Mouse (Mus musculus) heart, embryonic 11.5 days (tissue): ENCODE data around the gene Rgl1. TPM values are rescaled to one million over a fixed set of nuclear protein-coding genes. Genes with fewer than 3 reads are reported as not detected.
A peak's percentile ranks its signal among the peaks of the same experiment; 100 is the strongest.

ENCODE experiments used
- ATAC-seq: fragments of 200-750 bp; cut with Nextera tagmentation; replicated peaks from 2 replicates; pipeline ENCODE4 v1.8.0; 2017; ENCODE audit warnings: moderate library complexity; ENCODE audit not compliant: insufficient number of reproducible peaks, low FRiP score, low TSS enrichment
- H3K27ac ChIP-seq: fragments of 300-500 bp; sonication (generic); 2 replicates; pipeline ENCODE4 v1.5.1; 2014; ENCODE audit warnings: mild to moderate bottlenecking, low read depth, low read length
- H3K27me3 ChIP-seq: fragments of 300-500 bp; sonication (generic); 2 replicates; pipeline ENCODE4 v1.6.1; 2014; ENCODE audit warnings: mild to moderate bottlenecking, low read length, mixed read lengths; ENCODE audit not compliant: control insufficient read depth, insufficient read depth
- H3K36me3 ChIP-seq: fragments of 300-500 bp; sonication (generic); 2 replicates; pipeline ENCODE4 v1.6.1; 2014; ENCODE audit warnings: mild to moderate bottlenecking, low read length, moderate library complexity, mixed read lengths; ENCODE audit not compliant: control insufficient read depth, insufficient read depth
- H3K4me1 ChIP-seq: fragments of 300-500 bp; sonication (generic); 2 replicates; pipeline ENCODE4 v1.6.1; 2014; ENCODE audit warnings: low read length; ENCODE audit not compliant: control insufficient read depth, insufficient read depth
- H3K4me2 ChIP-seq: fragments of 300-500 bp; sonication (generic); 2 replicates; pipeline ENCODE4 v1.6.1; 2014; ENCODE audit warnings: mild to moderate bottlenecking, moderate library complexity
- H3K4me3 ChIP-seq: fragments of 300-500 bp; sonication (generic); 2 replicates; pipeline ENCODE4 v1.5.1; 2014; ENCODE audit warnings: low read depth, low read length
- H3K9ac ChIP-seq: fragments of 300-500 bp; sonication (generic); 2 replicates; pipeline ENCODE4 v1.6.1; 2014; ENCODE audit warnings: mild to moderate bottlenecking, low read depth, low read length, moderate library complexity
- H3K9me3 ChIP-seq: fragments of 300-500 bp; sonication (generic); replicated peaks from 2 replicates; pipeline ENCODE4 v1.6.1; 2016; ENCODE audit warnings: low read length; ENCODE audit not compliant: control insufficient read depth
- WGBS: fragments of 180-500 bp; shearing (Covaris S2); extraction: QIAGEN DNeasy Blood & Tissue Kit; methylation state at CpG from one replicate; pipeline ENCODE4 v1.1.7; 2014; ENCODE audit not compliant: insufficient replicate concordance; 5-methylcytosine and 5-hydroxymethylcytosine counted together
- polyA plus RNA-seq: library from polyadenylated mRNA; unstranded; fragments of >200 nt; fragmentation: Nextera tagmentation; extraction: Ambion mirVana; gene quantifications from 2 replicates; pipeline ENCODE4 v1.2.1, GENCODE M21; 2014

Gene Rgl1
- polyA plus RNA-seq, 1 experiment from 2014 or later: 61.0 TPM

- H3K36me3 ChIP-seq: peaks cover 11% of the 10 kb centered on the region; the same call in 1 of the 2 replicates
- no peak overlapping the region for H3K4me3 ChIP-seq
- H3K27ac ChIP-seq: peak overlapping the region; percentile 52
These were observed 234.7 kb downstream of the Rgl1 start for GRCm38 (mm10) chr1:152531498-152531897.

GRCm38 (mm10) chr1:152528778-152529177, 237.4 kb downstream of the Rgl1 start:
- H3K4me2 ChIP-seq: no peak overlapping the region
- H3K4me3 ChIP-seq: no peak overlapping the region
- H3K9me3 ChIP-seq: no peaks in the 10 kb centered on the region
- H3K36me3 ChIP-seq: peaks cover 8% of the 10 kb centered on the region; the same call in 1 of the 2 replicates
- H3K27ac ChIP-seq: no peak overlapping the region
- 84% methylated on average over 3 of the region's 3 CpGs for WGBS
- no peaks in the 10 kb centered on the region for H3K27me3 ChIP-seq
- H3K9ac ChIP-seq: no peak overlapping the region
- peaks cover 63% of the 10 kb centered on the region for H3K4me1 ChIP-seq
- no peak for ATAC-seq

More at GRCm38 (mm10) chr1:152531498-152531897, 234.7 kb downstream of the Rgl1 start:
- H3K9ac ChIP-seq: 0 out of 2 replicates have a peak overlapping the region, but pooled peaks have one; percentile 1
- no peaks in the 10 kb centered on the region for H3K9me3 ChIP-seq
- ATAC-seq: no peak
- 19% methylated on average over 15 of the region's 15 CpGs for WGBS
- H3K27me3 ChIP-seq: no peaks in the 10 kb centered on the region
- peaks cover 50% of the 10 kb centered on the region for H3K4me1 ChIP-seq
- 0 out of 2 replicates have a peak overlapping the region, but pooled peaks have one; percentile 25 for H3K4me2 ChIP-seq

GRCm38 (mm10) chr1:152528214-152528613, 237.9 kb downstream of the Rgl1 start:
- peaks cover 8% of the 10 kb centered on the region; the same call in 1 of the 2 replicates for H3K36me3 ChIP-seq
- H3K27ac ChIP-seq: peak overlapping the region; percentile 41

DNA sequence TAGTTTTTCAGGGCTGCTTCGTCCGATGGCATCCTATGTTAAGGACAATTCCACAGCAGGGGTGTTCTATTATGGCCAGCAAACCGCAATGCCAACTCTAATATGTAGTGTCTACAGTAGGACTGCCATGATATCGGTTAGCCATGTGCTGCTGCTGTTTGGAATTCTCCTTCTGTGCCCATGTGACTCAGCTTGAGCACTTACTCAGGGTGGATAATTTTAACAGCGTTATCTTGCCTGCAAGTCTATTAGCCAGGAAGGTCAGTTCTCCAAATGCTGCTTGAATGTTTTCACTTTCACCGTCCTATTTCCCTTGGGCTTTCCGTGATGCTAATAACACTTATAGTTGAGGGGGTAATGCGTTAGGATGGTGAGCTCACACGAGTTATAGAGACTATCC, 240.0 kb downstream of the Rgl1 start:
- Histone ChIP-seq H3K4me1 (peaks cover 50% of the 10 kb centered on the region), H3K36me3 (peaks cover 15% of the 10 kb centered on the region; the same call in 1 of the 2 replicates), H3K4me2 (peak overlapping the region; percentile 35; the same call in 1 of the 2 replicates), H3K9me3 (no peaks in the 10 kb centered on the region), H3K4me3 (no peak overlapping the region), H3K27me3 (no peaks in the 10 kb centered on the region), H3K27ac (peak overlapping the region; percentile 90), H3K9ac (peak overlapping the region; percentile 43; the same call in 1 of the 2 replicates)
- WGBS: 40% methylated on average over 9 of the region's 9 CpGs
- ATAC-seq: no peak

More at GRCm38 (mm10) chr1:152528214-152528613, 237.9 kb downstream of the Rgl1 start:
- H3K9ac ChIP-seq: no peak overlapping the region
- peaks cover 65% of the 10 kb centered on the region for H3K4me1 ChIP-seq
- no peaks in the 10 kb centered on the region for H3K9me3 ChIP-seq
- H3K27me3 ChIP-seq: no peaks in the 10 kb centered on the region
- WGBS: 45% methylated on average over 6 of the region's 6 CpGs
- ATAC-seq: no peak
- H3K4me3 ChIP-seq: no peak overlapping the region
- H3K4me2 ChIP-seq: no peak overlapping the region

DNA sequence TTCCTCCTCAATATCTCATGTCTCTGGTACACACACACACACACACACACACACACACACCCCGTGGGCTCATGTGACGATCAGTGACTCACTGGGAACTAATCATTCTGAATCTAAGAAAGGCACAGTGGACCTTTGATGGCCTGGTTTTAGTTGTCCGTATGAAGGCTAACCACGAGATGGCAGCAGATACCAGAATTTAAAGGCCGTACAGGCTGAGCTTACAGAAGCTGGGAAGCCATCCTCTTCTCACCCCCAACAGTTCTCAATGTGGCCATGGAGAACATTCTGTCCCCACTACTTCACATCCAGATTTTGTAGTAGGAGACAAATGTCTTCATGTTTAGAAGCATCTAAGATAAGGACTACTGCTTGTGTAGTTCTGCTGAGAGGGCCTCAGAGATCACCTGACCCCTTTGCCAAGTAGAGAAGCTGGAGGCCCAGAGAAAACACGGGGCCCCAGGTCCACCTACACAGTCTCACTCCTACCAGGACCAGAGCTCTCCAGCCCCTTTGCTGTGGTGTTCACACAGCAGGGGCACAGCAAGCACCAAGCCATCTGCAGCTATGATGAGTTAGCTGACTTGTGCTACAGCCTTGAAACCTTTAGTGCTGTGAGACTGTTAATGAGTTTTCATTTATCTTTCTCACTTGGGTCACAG, 241.0 kb downstream of the Rgl1 start:
- Histone ChIP-seq H3K4me3 (no peak overlapping the region), H3K4me1 (peaks cover 45% of the 10 kb centered on the region), H3K36me3 (peaks cover 17% of the 10 kb centered on the region), H3K4me2 (no peak overlapping the region), H3K9ac (peak overlapping the region; percentile 47; the same call in 1 of the 2 replicates), H3K27me3 (no peaks in the 10 kb centered on the region), H3K27ac (peak overlapping the region; percentile 81), H3K9me3 (no peaks in the 10 kb centered on the region)
- ATAC-seq: no peak
- 10% methylated on average over 6 of the region's 6 CpGs for WGBS

- Histone ChIP-seq H3K4me3 (no peak overlapping the region), H3K9me3 (no peaks in the 10 kb centered on the region), H3K27ac (no peak overlapping the region), H3K4me2 (no peak overlapping the region), H3K27me3 (no peaks in the 10 kb centered on the region), H3K4me1 (peaks cover 45% of the 10 kb centered on the region), H3K9ac (no peak overlapping the region), H3K36me3 (peaks cover 21% of the 10 kb centered on the region)
- WGBS: 73% methylated on average over 22 of the region's 22 CpGs
- ATAC-seq: no peak
These were observed 241.9 kb downstream of the Rgl1 start for GRCm38 (mm10) chr1:152524098-152524892.

GRCm38 (mm10) chr1:152523292-152523691, 242.9 kb downstream of the Rgl1 start:
- H3K27me3 ChIP-seq: no peaks in the 10 kb centered on the region
- H3K27ac ChIP-seq: no peak overlapping the region
- H3K4me1 ChIP-seq: peaks cover 44% of the 10 kb centered on the region
- H3K9ac ChIP-seq: no peak overlapping the region
- ATAC-seq: no peak
- H3K4me3 ChIP-seq: no peak overlapping the region
- peaks cover 24% of the 10 kb centered on the region for H3K36me3 ChIP-seq
- 20% methylated on average over 11 of the region's 11 CpGs for WGBS
- H3K9me3 ChIP-seq: no peaks in the 10 kb centered on the region
- H3K4me2 ChIP-seq: no peak overlapping the region

- Histone ChIP-seq H3K27ac (no peak overlapping the region), H3K36me3 (peaks cover 22% of the 10 kb centered on the region), H3K4me3 (no peak overlapping the region), H3K4me2 (no peak overlapping the region), H3K27me3 (no peaks in the 10 kb centered on the region), H3K9me3 (no peaks in the 10 kb centered on the region), H3K4me1 (peaks cover 33% of the 10 kb centered on the region), H3K9ac (no peak overlapping the region)
- no peak for ATAC-seq
- 75% methylated on average over 3 of the region's 3 CpGs for WGBS
These were observed 243.9 kb downstream of the Rgl1 start for GRCm38 (mm10) chr1:152522226-152522625.
